Mouse (Mus musculus) midbrain, embryonic 11.5 days (tissue): ENCODE data around the gene Zbtb25. TPM values are rescaled to one million over a fixed set of nuclear protein-coding genes. Genes with fewer than 3 reads are reported as not detected.

Experiments
- ATAC-seq: fragments of 200-750 bp; cut with Nextera tagmentation; 2 replicates; pipeline ENCODE4 v1.8.0; 2017; ENCODE audit warnings: moderate TSS enrichment, moderate library complexity; ENCODE audit not compliant: low FRiP score
- DNase-seq: peaks from one replicate; pipeline ENCODE4 v3.0.0; 2015; ENCODE audit warnings: low spot score; ENCODE audit errors: missing footprints
- H3K27ac ChIP-seq: fragments of 300-500 bp; sonication (generic); 2 replicates; pipeline ENCODE4 v1.5.1; 2014; ENCODE audit warnings: low read depth, low read length
- H3K27me3 ChIP-seq: fragments of 300-500 bp; sonication (generic); 2 replicates; pipeline ENCODE4 v1.6.1; 2014; ENCODE audit warnings: mild to moderate bottlenecking, low read length, moderate library complexity, mixed read lengths; ENCODE audit not compliant: control insufficient read depth, insufficient read depth
- H3K36me3 ChIP-seq: fragments of 300-500 bp; sonication (generic); 2 replicates; pipeline ENCODE4 v1.6.1; 2014; ENCODE audit warnings: mild to moderate bottlenecking, low read length, moderate library complexity, mixed read lengths; ENCODE audit not compliant: control insufficient read depth, insufficient read depth
- H3K4me1 ChIP-seq: fragments of 300-500 bp; sonication (generic); 2 replicates; pipeline ENCODE4 v1.6.1; 2014; ENCODE audit warnings: low read length; ENCODE audit not compliant: control insufficient read depth, insufficient read depth
- H3K4me2 ChIP-seq: fragments of 300-500 bp; sonication (generic); 2 replicates; pipeline ENCODE4 v1.6.1; 2014; ENCODE audit warnings: mild to moderate bottlenecking, moderate library complexity
- H3K4me3 ChIP-seq: fragments of 300-500 bp; sonication (generic); 2 replicates; pipeline ENCODE4 v1.5.1; 2014; ENCODE audit warnings: low read depth, low read length
- H3K9ac ChIP-seq: fragments of 300-500 bp; sonication (generic); 2 replicates; pipeline ENCODE4 v1.6.1; 2014; ENCODE audit warnings: low read length
- H3K9me3 ChIP-seq: fragments of 300-500 bp; sonication (generic); 2 replicates; pipeline ENCODE4 v1.6.1; 2016; ENCODE audit warnings: low read length; ENCODE audit not compliant: control insufficient read depth
- WGBS: fragments of 180-500 bp; shearing (Covaris S2); extraction: QIAGEN DNeasy Blood & Tissue Kit; methylation state at CpG from one replicate; pipeline ENCODE4 v1.1.7; 2014; 5-methylcytosine and 5-hydroxymethylcytosine counted together
- polyA plus RNA-seq: library from polyadenylated mRNA; unstranded; fragments of >200 nt; fragmentation: Nextera tagmentation; extraction: Ambion mirVana; gene quantifications from 2 replicates; pipeline ENCODE4 v1.2.1, GENCODE M21; 2014

Zbtb25 gene
- polyA plus RNA-seq, 1 experiment from 2014 or later: 20.9 TPM

DNA sequence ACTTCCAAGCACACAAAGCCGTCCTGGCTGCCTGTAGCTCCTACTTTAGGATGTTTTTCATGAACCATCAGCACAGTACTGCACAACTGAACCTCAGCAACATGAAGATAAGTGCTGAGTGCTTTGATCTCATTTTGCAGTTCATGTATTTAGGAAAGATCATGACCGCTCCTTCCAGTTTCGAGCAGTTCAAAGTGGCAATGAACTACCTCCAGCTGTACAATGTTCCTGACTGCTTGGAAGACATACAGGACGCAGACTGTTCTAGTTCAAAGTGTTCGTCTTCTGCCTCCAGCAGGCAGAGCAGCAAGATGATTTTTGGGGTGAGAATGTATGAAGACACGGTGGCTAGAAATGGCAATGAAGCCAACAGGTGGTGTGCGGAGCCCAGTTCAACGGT lies 15.9 kb upstream of the Zbtb25 start:
- DNase-seq (no peak), ATAC-seq (no peak)
- Histone ChIP-seq H3K36me3 (peaks cover 10% of the 10 kb centered on the region; the same call in 1 of the 2 replicates), H3K27me3 (no peaks in the 10 kb centered on the region), H3K4me1 (no peaks in the 10 kb centered on the region), H3K4me2 (no peak overlapping the region), H3K4me3 (no peak overlapping the region), H3K9ac (no peak overlapping the region), H3K9me3 (no peaks in the 10 kb centered on the region), H3K27ac (no peak overlapping the region)
- WGBS: 95% methylated on average over 8 of the region's 8 CpGs

- Histone ChIP-seq H3K27me3 (no peaks in the 10 kb centered on the region), H3K27ac (no peak overlapping the region), H3K9ac (no peak overlapping the region), H3K9me3 (no peaks in the 10 kb centered on the region), H3K4me3 (no peak overlapping the region), H3K4me1 (no peaks in the 10 kb centered on the region), H3K36me3 (peaks cover under 1% of the 10 kb centered on the region; the same call in 1 of the 2 replicates), H3K4me2 (no peak overlapping the region)
- ATAC-seq (no peak), DNase-seq (no peak)
- 88% methylated on average over 7 of the region's 7 CpGs for WGBS
These were observed 10.7 kb upstream of the Zbtb25 start for GRCm38 (mm10) chr12:76380151-76380550.

- Histone ChIP-seq H3K27ac (no peak overlapping the region), H3K36me3 (no peaks in the 10 kb centered on the region), H3K9ac (no peak overlapping the region), H3K4me2 (no peak overlapping the region), H3K27me3 (no peaks in the 10 kb centered on the region), H3K4me1 (no peaks in the 10 kb centered on the region), H3K9me3 (no peaks in the 10 kb centered on the region), H3K4me3 (no peak overlapping the region)
- WGBS: 88% methylated on average over 5 of the region's 5 CpGs
- ATAC-seq: no peak
- no peak for DNase-seq
These were observed 9.2 kb upstream of the Zbtb25 start for GRCm38 (mm10) chr12:76378556-76378955.

- ATAC-seq (no peak), DNase-seq (no peak)
- Histone ChIP-seq H3K9ac (no peak overlapping the region), H3K27me3 (no peaks in the 10 kb centered on the region), H3K4me1 (no peaks in the 10 kb centered on the region; the same call in none of the 2 replicates), H3K27ac (no peak overlapping the region), H3K4me3 (no peak overlapping the region), H3K36me3 (no peaks in the 10 kb centered on the region), H3K9me3 (no peaks in the 10 kb centered on the region), H3K4me2 (no peak overlapping the region)
- WGBS: 92% methylated on average over 3 of the region's 3 CpGs
These were observed 8.3 kb upstream of the Zbtb25 start for GRCm38 (mm10) chr12:76377726-76378125.

- Histone ChIP-seq H3K9ac (no peak overlapping the region), H3K9me3 (no peaks in the 10 kb centered on the region), H3K27me3 (no peaks in the 10 kb centered on the region), H3K4me1 (peaks cover 6% of the 10 kb centered on the region), H3K36me3 (no peaks in the 10 kb centered on the region), H3K4me2 (no peak overlapping the region), H3K4me3 (no peak overlapping the region), H3K27ac (no peak overlapping the region)
- ATAC-seq (no peak; the same call in 1 of the 2 replicates), DNase-seq (no peak)
- WGBS: 92% methylated on average over 6 of the region's 6 CpGs
These were observed 7.7 kb upstream of the Zbtb25 start for GRCm38 (mm10) chr12:76377059-76377458.

GRCm38 (mm10) chr12:76376649-76377048 lies 7.2 kb upstream of the Zbtb25 start:
- ATAC-seq (no peak), DNase-seq (no peak)
- no peaks in the 10 kb centered on the region for H3K27me3 ChIP-seq
- WGBS: 35% methylated on average over 7 of the region's 7 CpGs
- no peak overlapping the region for H3K4me3 ChIP-seq
- H3K9me3 ChIP-seq: no peaks in the 10 kb centered on the region
- no peak overlapping the region for H3K27ac ChIP-seq
- H3K36me3 ChIP-seq: no peaks in the 10 kb centered on the region
- H3K9ac ChIP-seq: no peak overlapping the region
- H3K4me1 ChIP-seq: peaks cover 10% of the 10 kb centered on the region
- H3K4me2 ChIP-seq: no peak overlapping the region

- Histone ChIP-seq H3K4me1 (peaks cover 12% of the 10 kb centered on the region), H3K4me3 (no peak overlapping the region), H3K36me3 (no peaks in the 10 kb centered on the region), H3K27ac (no peak overlapping the region), H3K27me3 (no peaks in the 10 kb centered on the region), H3K9me3 (no peaks in the 10 kb centered on the region), H3K9ac (no peak overlapping the region), H3K4me2 (no peak overlapping the region)
- 91% methylated on average over 3 of the region's 3 CpGs for WGBS
- ATAC-seq (no peak), DNase-seq (no peak)
These were observed 6.1 kb upstream of the Zbtb25 start for GRCm38 (mm10) chr12:76375506-76375905.

GRCm38 (mm10) chr12:76374911-76375310 lies 5.5 kb upstream of the Zbtb25 start:
- ATAC-seq: no peak
- Histone ChIP-seq H3K27ac (no peak overlapping the region), H3K4me3 (no peak overlapping the region), H3K4me2 (no peak overlapping the region), H3K27me3 (no peaks in the 10 kb centered on the region), H3K9me3 (no peaks in the 10 kb centered on the region), H3K9ac (no peak overlapping the region), H3K4me1 (peaks cover 12% of the 10 kb centered on the region), H3K36me3 (no peaks in the 10 kb centered on the region)
- DNase-seq: no peak
- WGBS: 93% methylated on average over 4 of the region's 4 CpGs

DNA sequence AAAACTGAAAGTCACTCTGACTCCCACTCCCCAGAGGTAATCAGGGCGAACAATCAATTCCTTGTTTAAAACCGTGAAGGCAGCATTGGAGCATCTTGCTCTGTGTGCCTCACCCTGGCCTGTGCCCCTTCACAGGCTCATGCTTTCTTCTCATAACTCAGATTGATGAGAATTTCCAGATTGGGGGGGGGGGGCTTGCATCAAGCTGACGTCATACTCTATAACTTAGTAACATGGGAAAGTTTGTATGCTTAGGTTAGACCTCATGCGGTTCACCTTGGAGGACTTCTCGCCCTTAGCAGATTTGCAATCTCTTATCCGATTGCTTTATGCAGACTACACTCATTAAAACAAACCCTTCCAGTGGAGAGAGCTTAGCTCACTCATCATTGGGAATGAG lies 4.6 kb upstream of the Zbtb25 start:
- peak; percentile 35 for DNase-seq
- Histone ChIP-seq H3K9ac (no peak overlapping the region), H3K9me3 (no peaks in the 10 kb centered on the region), H3K27me3 (no peaks in the 10 kb centered on the region), H3K4me1 (peaks cover 12% of the 10 kb centered on the region), H3K4me3 (no peak overlapping the region), H3K4me2 (no peak overlapping the region), H3K27ac (no peak overlapping the region), H3K36me3 (no peaks in the 10 kb centered on the region)
- no peak for ATAC-seq
- 80% methylated on average over 6 of the region's 6 CpGs for WGBS
